Mouse (Mus musculus): ENCODE data around the gene S1pr1. TPM values are rescaled to one million over a fixed set of nuclear protein-coding genes. Genes with fewer than 3 reads are reported as not detected.

S1pr1 gene
- polyA plus RNA-seq, 1 experiment from 2014 or later = 13.4 TPM

DNA sequence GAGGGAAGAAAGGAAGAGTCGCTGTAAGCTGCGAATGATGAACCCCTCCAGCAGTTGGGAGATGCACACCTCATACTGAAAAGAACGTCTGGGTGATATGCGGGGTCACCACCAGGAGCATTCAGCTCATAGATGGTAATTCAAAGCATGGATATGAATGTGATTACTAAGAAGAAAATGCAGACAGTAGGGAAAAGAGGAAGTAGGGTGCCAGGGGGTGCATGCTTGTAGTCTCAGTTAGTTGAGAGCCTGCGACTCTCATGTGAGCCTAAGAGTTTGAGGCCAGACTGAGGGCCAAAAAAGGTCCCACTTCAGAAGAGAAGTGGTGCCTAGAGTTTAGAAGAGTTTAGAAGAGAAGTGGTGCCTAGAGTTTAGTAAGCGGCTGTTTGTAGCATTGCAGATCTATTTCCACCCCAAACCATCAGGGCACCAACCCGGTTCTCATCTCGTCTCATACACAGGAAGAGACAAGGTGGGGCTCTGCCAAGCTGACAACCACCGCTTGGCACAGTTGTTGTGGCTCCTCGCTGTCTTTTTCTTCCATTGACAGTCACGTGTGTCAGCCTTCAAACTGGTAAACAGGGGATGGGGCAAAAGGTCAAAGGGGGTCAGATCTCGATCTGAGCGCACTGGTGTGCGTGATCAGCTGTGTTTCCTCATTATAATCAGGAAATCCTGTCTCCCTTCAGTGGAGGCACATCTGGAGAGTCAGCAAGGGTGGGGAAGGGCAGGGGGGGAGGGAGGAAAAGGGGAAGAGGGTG lies 32.4 kb downstream of the S1pr1 start:
- no peak for DNase-seq (ENCODE audit: low spot score)
- Histone ChIP-seq H3K4me3 (no peak overlapping the region), H3K36me3 (no peaks in the 10 kb centered on the region), H3K9me3 (replicated peaks) (no peaks in the 10 kb centered on the region), H3K27ac (replicated peaks) (no peak overlapping the region), H3K4me1 (peaks cover 8% of the 10 kb centered on the region; the same call in 1 of the 2 replicates), H3K27me3 (ENCODE audit: low read depth, poor library complexity, severe bottlenecking) (no peaks in the 10 kb centered on the region)
- WGBS = 76% methylated on average over 14 of the region's 14 CpGs

GRCm38 (mm10) chr3:115681184-115681583 lies 33.7 kb downstream of the S1pr1 start:
- Histone ChIP-seq H3K4me1 (peaks cover 8% of the 10 kb centered on the region; the same call in 1 of the 2 replicates), H3K4me3 (no peak overlapping the region), H3K27ac (replicated peaks) (no peak overlapping the region), H3K36me3 (no peaks in the 10 kb centered on the region), H3K27me3 (ENCODE audit: low read depth, poor library complexity, severe bottlenecking) (no peaks in the 10 kb centered on the region), H3K9me3 (replicated peaks) (no peaks in the 10 kb centered on the region)
- no peak for DNase-seq (ENCODE audit: low spot score)
- 84% methylated on average over 1 of the region's 1 CpGs for WGBS

GRCm38 (mm10) chr3:115679022-115679421 lies 35.9 kb downstream of the S1pr1 start:
- no peak for DNase-seq (ENCODE audit: low spot score)
- no peak overlapping the region for H3K4me3 ChIP-seq
- whole genome bisulfite sequencing = 88% methylated on average over 7 of the region's 7 CpGs
- no peaks in the 10 kb centered on the region for H3K36me3 ChIP-seq
- no peaks in the 10 kb centered on the region for H3K27me3 ChIP-seq (ENCODE audit: low read depth, poor library complexity, severe bottlenecking)
- peaks cover 8% of the 10 kb centered on the region; the same call in 1 of the 2 replicates for H3K4me1 ChIP-seq
- H3K9me3 ChIP-seq (replicated peaks) = no peaks in the 10 kb centered on the region
- no peak overlapping the region for H3K27ac ChIP-seq (replicated peaks)

GRCm38 (mm10) chr3:115675546-115676535 lies 39.0 kb downstream of the S1pr1 start:
- Histone ChIP-seq H3K27me3 (ENCODE audit: low read depth, poor library complexity, severe bottlenecking) (no peaks in the 10 kb centered on the region), H3K4me1 (peaks cover 13% of the 10 kb centered on the region; the same call in 1 of the 2 replicates)
- WGBS = 88% methylated on average over 6 of the region's 6 CpGs

GRCm38 (mm10) chr3:115674665-115675064 lies 40.2 kb downstream of the S1pr1 start:
- H3K4me1 ChIP-seq = peaks cover 11% of the 10 kb centered on the region; the same call in 1 of the 2 replicates
- H3K27ac ChIP-seq (replicated peaks) = no peak overlapping the region
- no peak for DNase-seq (ENCODE audit: low spot score)
- H3K36me3 ChIP-seq = no peaks in the 10 kb centered on the region
- H3K4me3 ChIP-seq = no peak overlapping the region
- H3K9me3 ChIP-seq (replicated peaks) = no peaks in the 10 kb centered on the region
- 93% methylated on average over 5 of the region's 5 CpGs for WGBS
- no peaks in the 10 kb centered on the region for H3K27me3 ChIP-seq (ENCODE audit: low read depth, poor library complexity, severe bottlenecking)

More at GRCm38 (mm10) chr3:115675546-115676535, 39.0 kb downstream of the S1pr1 start:
- H3K9me3 ChIP-seq (replicated peaks) = no peaks in the 10 kb centered on the region
- H3K27ac ChIP-seq (replicated peaks) = no peak overlapping the region
- no peak for DNase-seq (ENCODE audit: low spot score)
- no peak overlapping the region for H3K4me3 ChIP-seq
- no peaks in the 10 kb centered on the region for H3K36me3 ChIP-seq

- DNase-seq (ENCODE audit: low spot score) = no peak
- Histone ChIP-seq H3K4me3 (no peak overlapping the region), H3K9me3 (replicated peaks) (no peaks in the 10 kb centered on the region), H3K27ac (replicated peaks) (no peak overlapping the region), H3K36me3 (no peaks in the 10 kb centered on the region), H3K4me1 (0 out of 2 replicates have a peak, but pooled peaks cover 5% of the 10 kb centered on the region), H3K27me3 (ENCODE audit: low read depth, poor library complexity, severe bottlenecking) (no peaks in the 10 kb centered on the region)
- 74% methylated on average over 13 of the region's 13 CpGs for WGBS
These were observed 41.2 kb downstream of the S1pr1 start for GRCm38 (mm10) chr3:115673663-115674157.

- H3K4me3 ChIP-seq = no peak overlapping the region
- no peak for DNase-seq (ENCODE audit: low spot score)
- 0 out of 2 replicates have a peak, but pooled peaks cover 5% of the 10 kb centered on the region for H3K4me1 ChIP-seq
- no peaks in the 10 kb centered on the region for H3K27me3 ChIP-seq (ENCODE audit: low read depth, poor library complexity, severe bottlenecking)
- no peaks in the 10 kb centered on the region for H3K36me3 ChIP-seq
- H3K27ac ChIP-seq (replicated peaks) = no peak overlapping the region
- no peaks in the 10 kb centered on the region for H3K9me3 ChIP-seq (replicated peaks)
- 77% methylated on average over 9 of the region's 9 CpGs for WGBS
These were observed 41.8 kb downstream of the S1pr1 start for GRCm38 (mm10) chr3:115672965-115673662.

DNA sequence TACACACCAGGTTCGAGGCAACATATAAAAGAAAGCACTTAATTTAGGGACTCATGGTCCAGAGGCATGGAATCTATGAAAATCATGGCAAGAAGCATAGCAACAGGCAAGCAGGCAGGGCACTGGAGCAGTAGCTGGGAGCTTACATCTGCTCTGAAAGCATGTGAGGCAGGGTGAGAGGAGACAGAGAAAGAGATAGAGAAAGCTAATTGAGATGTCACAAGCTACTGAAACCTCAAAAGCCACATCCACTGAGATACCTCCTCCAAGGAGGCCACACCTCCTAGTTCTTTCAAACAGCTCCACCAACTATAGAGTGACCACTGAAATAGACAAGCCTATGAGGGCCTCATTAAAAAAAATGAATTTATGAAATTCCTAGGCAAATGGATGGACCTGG lies 45.6 kb downstream of the S1pr1 start:
- 84% methylated on average over 1 of the region's 1 CpGs for WGBS
- no peak overlapping the region for H3K27ac ChIP-seq (replicated peaks)
- H3K9me3 ChIP-seq (replicated peaks) = no peaks in the 10 kb centered on the region
- H3K36me3 ChIP-seq = no peaks in the 10 kb centered on the region
- no peak overlapping the region for H3K4me3 ChIP-seq
- H3K27me3 ChIP-seq (ENCODE audit: low read depth, poor library complexity, severe bottlenecking) = no peaks in the 10 kb centered on the region
- 0 out of 2 replicates have a peak, but pooled peaks cover 9% of the 10 kb centered on the region for H3K4me1 ChIP-seq
- DNase-seq (ENCODE audit: low spot score) = no peak

GRCm38 (mm10) chr3:115667182-115667581 lies 47.7 kb downstream of the S1pr1 start:
- 83% methylated on average over 2 of the region's 2 CpGs for WGBS
- no peak overlapping the region for H3K27ac ChIP-seq (replicated peaks)
- no peaks in the 10 kb centered on the region for H3K9me3 ChIP-seq (replicated peaks)
- H3K4me3 ChIP-seq = no peak overlapping the region
- DNase-seq (ENCODE audit: low spot score) = no peak
- no peaks in the 10 kb centered on the region for H3K36me3 ChIP-seq
- H3K27me3 ChIP-seq (ENCODE audit: low read depth, poor library complexity, severe bottlenecking) = no peaks in the 10 kb centered on the region
- 0 out of 2 replicates have a peak, but pooled peaks cover 3% of the 10 kb centered on the region for H3K4me1 ChIP-seq

DNA sequence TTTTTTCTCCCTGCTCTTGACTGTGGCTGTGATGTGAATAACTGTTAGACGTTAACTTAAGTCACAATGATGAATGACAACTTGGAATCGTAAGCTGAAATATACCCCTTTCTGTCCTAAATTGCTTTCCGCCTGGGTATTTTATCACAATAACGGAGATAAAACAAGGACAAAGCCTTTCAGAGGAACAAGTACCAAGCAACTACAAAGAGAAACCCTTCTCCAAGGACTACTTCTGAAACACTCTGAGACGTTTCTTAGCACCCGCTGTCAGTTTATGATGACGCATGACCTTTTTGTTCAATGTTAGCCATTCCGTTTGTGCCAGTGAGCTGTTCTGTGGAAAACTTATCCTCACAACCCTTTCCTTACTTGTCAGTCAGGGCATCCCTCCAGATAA lies 48.3 kb downstream of the S1pr1 start:
- no peaks in the 10 kb centered on the region for H3K36me3 ChIP-seq
- WGBS = 82% methylated on average over 8 of the region's 8 CpGs
- H3K9me3 ChIP-seq (replicated peaks) = no peaks in the 10 kb centered on the region
- no peak for DNase-seq (ENCODE audit: low spot score)
- no peak overlapping the region for H3K4me3 ChIP-seq
- H3K27me3 ChIP-seq (ENCODE audit: low read depth, poor library complexity, severe bottlenecking) = no peaks in the 10 kb centered on the region
- 0 out of 2 replicates have a peak, but pooled peaks cover 3% of the 10 kb centered on the region for H3K4me1 ChIP-seq
- H3K27ac ChIP-seq (replicated peaks) = no peak overlapping the region

DNA sequence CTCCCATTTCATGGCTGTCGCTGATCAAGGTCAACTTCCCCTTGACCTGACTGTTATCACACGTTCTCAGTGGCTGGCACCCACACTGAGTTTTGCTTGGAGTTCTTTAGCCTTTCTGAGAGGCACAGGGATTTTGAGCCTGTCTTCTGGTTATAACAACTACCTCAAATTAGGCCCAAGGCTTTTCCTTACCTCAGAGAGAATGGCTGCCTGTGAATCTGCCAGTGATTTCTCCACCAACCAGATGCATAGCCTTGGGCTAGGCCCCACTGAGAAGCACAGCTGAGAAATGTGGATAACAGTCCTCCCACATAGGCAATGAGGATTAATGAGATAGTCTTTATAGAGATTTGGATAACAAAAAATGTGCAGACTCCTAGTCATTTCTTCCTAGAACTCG lies 50.4 kb downstream of the S1pr1 start:
- Histone ChIP-seq H3K4me1 (0 out of 2 replicates have a peak, but pooled peaks cover 3% of the 10 kb centered on the region), H3K9me3 (replicated peaks) (no peaks in the 10 kb centered on the region), H3K4me3 (no peak overlapping the region), H3K36me3 (no peaks in the 10 kb centered on the region), H3K27me3 (ENCODE audit: low read depth, poor library complexity, severe bottlenecking) (no peaks in the 10 kb centered on the region), H3K27ac (replicated peaks) (no peak overlapping the region)
- WGBS = 62% methylated on average over 3 of the region's 3 CpGs
- no peak for DNase-seq (ENCODE audit: low spot score)
